Mouse (Mus musculus) thymus, postnatal 0 days (tissue): Measurements from ENCODE around the gene Traf3ip1. TPM values are rescaled to one million over a fixed set of nuclear protein-coding genes. Genes with fewer than 3 reads are reported as not detected.
"Not testable (repeated sequence)": the region's sequence is repeated elsewhere in the genome, so short reads cannot be mapped to it uniquely, and the experiment has no call there.

Experiments
- DNase-seq: peaks from one replicate; pipeline ENCODE4 v3.0.0-alpha.2; 2015; ENCODE audit warnings: low spot score
- polyA plus RNA-seq: library from polyadenylated mRNA; unstranded; fragments of >200 nt; fragmentation: Nextera tagmentation; extraction: Ambion mirVana; gene quantifications from 2 replicates; pipeline ENCODE4 v1.2.1, GENCODE M21; 2015

The Traf3ip1 gene
- polyA plus RNA-seq, 1 experiment from 2014 or later = 5.1 TPM

GRCm38 (mm10) chr1:91465244-91465643 lies 29.2 kb upstream of the Traf3ip1 start:
- DNase-seq = no peak

GRCm38 (mm10) chr1:91466186-91466585 lies 28.3 kb upstream of the Traf3ip1 start:
- no peak for DNase-seq

DNA sequence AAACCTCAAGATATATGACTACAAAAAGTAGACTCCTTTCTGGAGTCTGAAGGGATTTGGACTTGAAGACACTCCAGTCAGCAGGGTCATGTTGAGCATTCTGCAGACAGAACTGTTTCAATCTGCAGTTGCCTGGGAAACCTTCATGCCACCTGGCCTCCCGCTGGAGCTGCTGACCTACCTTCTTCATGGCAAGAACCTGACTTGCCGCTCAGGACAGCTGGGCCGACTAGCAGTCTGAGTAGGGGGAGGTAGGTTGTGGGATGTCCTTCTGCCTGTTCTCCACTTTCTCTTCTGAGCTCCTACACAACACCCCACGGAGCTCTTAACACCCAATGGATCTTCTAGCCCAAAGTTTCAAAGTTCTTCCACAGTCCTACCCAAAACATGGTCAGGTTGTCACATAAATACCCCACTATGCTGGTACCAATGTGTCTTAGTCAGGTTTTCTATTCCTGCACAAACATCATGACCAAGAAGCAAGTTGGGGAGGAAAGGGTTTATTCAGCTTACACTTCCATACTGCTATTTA lies 24.5 kb upstream of the Traf3ip1 start:
- no peak for DNase-seq

GRCm38 (mm10) chr1:91478145-91478544 lies 16.3 kb upstream of the Traf3ip1 start:
- not testable (repeated sequence) for DNase-seq

- DNase-seq = no peak
These were observed 15.5 kb upstream of the Traf3ip1 start for GRCm38 (mm10) chr1:91478958-91479357.

DNA sequence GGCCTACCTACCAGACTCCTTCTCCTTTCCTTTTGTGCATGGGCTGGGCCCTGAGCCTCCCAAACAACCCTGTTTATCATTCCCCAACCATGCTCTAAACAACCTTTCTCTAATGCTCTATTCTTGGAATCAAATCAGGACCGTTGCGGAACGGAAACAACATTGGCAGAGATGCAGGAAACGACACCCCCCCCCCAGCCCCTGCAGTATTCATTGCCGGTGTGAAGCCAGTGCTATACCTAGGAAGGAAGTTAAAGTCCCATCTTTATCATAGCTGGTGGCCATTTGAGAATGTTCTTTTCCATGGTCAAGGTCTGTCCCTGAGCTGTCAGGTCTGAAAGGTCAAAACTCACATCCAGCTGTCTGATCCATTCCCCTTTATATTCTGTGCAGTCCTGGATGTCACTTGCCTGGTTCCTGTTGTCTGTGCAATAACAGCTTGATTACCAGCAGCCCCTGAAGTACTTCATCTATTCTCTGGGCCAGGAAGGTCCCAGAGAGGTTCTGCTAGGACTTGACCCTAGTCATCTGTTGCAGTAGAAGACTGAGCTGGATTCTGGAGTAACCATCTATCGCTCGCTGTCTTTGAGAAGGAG lies 11.7 kb upstream of the Traf3ip1 start:
- DNase-seq = no peak

- peak; percentile 80 for DNase-seq
These were observed 11.0 kb upstream of the Traf3ip1 start for GRCm38 (mm10) chr1:91483304-91484010.

GRCm38 (mm10) chr1:91484011-91484346 lies 10.5 kb upstream of the Traf3ip1 start:
- no peak for DNase-seq

- DNase-seq = no peak
These were observed 9.0 kb upstream of the Traf3ip1 start for GRCm38 (mm10) chr1:91485422-91485821.

GRCm38 (mm10) chr1:91486165-91486564 lies 8.3 kb upstream of the Traf3ip1 start:
- no peak for DNase-seq

GRCm38 (mm10) chr1:91490322-91490721 lies 4.1 kb upstream of the Traf3ip1 start:
- DNase-seq = no peak

GRCm38 (mm10) chr1:91492740-91493139 lies 1.7 kb upstream of the Traf3ip1 start:
- no peak for DNase-seq

DNA sequence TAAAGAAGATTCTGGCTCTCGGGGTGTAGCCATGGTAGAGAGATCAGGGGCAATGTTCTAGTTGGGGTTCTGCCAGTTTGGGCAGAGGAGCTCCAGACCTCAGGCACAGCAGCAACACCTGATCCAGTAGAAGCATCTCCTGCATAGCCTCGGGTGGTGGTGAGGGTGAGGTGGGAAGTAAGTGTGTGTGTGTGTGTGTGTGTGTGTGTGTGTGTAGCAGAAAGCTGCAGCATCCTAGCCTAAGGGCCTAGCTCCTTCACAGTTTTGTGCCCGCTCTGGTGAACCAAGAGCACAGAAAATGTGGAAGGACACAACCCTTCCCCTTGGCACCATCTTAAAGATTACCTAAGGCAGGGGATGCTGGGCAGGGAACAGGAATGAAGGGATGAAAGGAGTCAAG lies 509 bp upstream of the Traf3ip1 start:
- no peak for DNase-seq

- no peak for DNase-seq
These were observed 874 bp downstream of the Traf3ip1 start for GRCm38 (mm10) chr1:91495321-91495720.

- DNase-seq = no peak
These were observed 4.1 kb downstream of the Traf3ip1 start for GRCm38 (mm10) chr1:91498579-91498978.

DNA sequence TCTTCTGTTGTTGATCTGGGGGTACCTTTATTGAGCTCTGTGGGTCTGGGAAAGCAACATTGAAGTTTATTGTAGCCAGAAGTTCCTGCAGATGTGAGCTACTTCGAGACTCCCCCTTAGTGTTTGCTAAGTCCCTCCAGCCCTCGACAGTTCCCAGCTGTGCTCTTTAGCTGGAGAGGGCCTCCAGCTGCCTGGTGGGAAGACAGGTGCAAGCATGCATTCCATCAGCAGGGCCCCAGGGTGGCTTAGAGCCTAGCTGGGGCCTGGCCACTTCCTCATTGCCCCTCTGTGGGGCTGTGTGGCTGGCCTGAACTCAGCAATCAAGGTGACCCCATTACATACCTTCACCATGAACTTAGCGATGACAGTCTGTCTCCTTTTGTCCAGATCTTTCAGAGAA lies 10.2 kb downstream of the Traf3ip1 start:
- no peak for DNase-seq

DNA sequence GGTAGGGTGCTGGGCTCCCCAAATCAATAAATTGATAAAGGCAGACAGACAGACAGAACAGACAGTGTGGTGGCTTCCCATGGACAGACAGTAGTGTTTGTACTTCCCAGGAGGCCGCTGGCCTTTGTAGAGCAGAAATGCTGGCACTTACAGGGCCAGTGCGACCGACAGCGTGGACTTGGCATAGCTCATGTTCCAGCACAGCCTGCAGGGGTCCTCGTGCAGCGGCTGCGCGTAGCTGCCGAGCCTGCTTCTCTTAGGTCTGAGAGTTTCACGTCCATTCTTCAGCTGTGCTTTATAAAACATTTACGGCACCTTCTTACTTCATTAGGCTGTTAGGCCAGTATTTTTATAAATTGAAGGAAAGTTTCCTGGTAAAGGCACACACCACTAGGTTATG lies 20.5 kb downstream of the Traf3ip1 start:
- DNase-seq = no peak

DNA sequence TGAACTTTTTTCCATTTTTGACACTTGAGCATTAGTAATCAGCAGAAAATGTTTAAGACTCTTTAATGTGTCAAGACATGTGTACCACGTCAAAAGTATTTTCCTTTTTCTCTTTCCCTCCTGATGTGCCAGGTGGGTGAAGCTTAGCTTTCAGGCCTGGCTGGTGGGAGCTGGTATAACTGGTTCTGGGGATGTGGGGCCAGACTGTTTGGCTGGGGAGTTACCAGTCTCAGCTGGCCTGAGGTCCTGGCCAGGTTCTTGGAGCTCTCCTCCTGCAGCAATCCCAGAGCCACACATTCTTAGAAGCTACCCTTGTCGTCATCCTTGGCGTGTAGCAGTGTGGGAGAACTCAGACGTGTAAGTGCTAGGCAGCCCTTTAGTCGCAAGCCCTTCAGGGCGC lies 21.2 kb downstream of the Traf3ip1 start:
- no peak for DNase-seq

DNA sequence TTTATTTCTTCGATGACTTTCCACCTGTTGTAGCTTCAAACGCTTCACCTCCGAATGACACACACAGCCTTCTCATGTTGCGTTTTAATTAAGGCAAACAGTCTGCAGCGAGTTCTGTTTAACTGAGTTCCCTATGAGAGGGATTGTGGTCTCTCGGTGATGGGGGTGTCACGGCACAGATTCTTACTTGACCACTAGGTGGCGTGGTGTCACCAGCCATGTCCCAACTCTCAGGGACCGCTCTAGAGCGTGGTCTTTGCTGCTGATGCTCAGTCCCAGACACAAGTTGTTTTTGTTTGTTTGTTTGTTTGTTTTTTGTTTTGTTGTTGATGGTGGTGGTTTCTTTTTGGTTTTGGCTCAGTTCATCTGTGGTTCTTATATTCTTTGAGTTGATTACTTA lies 29.3 kb downstream of the Traf3ip1 start:
- peak; percentile 70 for DNase-seq

DNA sequence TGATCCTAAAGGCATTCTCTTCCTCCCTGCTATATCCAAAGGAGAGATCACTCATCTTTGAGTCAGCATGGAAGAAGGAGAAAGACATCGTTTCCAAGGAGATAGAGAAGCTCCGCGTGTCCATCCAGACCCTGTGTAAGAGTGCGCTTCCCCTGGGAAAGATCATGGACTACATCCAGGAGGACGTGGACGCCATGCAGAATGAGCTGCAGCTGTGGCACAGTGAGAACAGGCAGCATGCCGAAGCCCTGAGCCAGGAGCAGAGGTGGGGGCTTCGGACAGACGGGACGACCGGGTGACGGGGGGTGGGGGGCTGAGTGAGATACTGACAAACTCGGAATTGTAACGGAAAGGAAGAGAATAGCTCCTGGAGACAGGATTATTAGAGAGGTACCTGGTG lies 31.4 kb downstream of the Traf3ip1 start:
- no peak for DNase-seq

DNA sequence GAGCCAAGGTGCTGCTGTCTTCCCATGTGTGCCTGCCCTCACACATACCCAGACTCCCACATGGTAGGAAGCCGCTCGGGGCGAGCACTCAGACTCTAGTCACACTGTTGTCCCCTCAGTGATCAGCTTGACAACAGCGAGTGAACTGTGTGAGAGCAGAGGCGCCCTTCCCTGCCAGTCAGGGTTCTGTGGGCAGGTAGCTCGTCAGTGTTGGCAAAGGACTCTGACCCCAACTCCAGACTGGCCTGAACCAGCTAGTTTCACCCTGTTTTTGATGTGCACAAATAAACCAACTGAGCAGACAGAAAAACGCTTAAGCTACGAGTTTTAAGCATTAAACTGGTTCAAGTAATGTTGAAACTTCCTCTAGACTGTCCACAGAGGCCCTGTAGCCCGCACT lies 35.7 kb downstream of the Traf3ip1 start:
- no peak for DNase-seq

DNA sequence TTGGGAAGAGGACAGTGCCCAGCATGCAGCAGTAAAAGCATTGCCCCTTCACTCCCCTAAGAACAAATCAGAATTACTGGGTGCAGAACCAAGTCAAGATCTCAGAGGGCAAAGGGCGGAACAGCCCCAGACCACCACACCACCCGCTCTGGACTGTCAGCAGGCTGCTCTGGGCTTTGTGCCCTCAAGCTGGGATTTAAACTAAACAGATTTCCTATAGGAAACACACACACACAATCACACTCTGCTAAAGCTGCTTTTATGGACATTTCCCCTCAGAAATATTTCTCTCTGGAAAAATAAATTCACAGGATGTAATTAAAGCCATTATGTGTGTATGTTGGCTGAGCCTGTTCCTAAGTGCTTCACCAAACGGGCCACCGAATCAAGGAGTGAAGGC lies 37.8 kb downstream of the Traf3ip1 start:
- no peak for DNase-seq

- no peak for DNase-seq
These were observed 38.4 kb downstream of the Traf3ip1 start for GRCm38 (mm10) chr1:91532892-91533291.
